Mouse (Mus musculus) lung, postnatal 14 days (tissue): ENCODE results near the gene Rp2.

ENCODE experiments used
- DNase-seq: peaks from one replicate; pipeline ENCODE4 v3.0.0; 2021

Rp2 gene

GRCm38 (mm10) chrX:20425839-20426449 lies 61.7 kb downstream of the Rp2 start:
- peak; percentile 35 for DNase-seq
